Mouse (Mus musculus): ENCODE measurements at regions not wholly inside any gene's neighbourhood (a gene's known extent, or its start where the extent isn't known, plus 50 kb on each side); places are given as distances from the start of the nearest gene placed in this dataset.

DNA sequence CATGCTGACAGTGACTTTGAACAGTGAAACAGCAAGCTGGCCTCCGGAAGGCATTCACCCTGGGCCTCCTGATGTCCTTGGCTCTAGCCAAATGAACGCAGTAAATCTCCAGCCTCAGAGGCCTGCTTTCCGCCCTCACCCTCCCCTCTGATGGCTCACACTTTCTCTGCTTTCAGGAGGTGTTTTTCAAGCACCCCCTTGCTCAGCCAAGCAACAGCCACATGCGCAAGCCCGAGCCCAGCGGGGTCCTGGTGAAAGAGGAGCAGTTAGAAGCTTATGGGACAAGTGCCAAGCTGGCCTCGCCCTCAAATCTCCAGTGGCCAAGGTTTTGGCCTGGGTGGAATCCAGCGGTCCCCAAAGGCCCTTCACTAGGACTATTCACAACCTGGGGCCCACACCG lies 109.6 kb upstream of the Zbtb40 start:
- DNase-seq = no peak

DNA sequence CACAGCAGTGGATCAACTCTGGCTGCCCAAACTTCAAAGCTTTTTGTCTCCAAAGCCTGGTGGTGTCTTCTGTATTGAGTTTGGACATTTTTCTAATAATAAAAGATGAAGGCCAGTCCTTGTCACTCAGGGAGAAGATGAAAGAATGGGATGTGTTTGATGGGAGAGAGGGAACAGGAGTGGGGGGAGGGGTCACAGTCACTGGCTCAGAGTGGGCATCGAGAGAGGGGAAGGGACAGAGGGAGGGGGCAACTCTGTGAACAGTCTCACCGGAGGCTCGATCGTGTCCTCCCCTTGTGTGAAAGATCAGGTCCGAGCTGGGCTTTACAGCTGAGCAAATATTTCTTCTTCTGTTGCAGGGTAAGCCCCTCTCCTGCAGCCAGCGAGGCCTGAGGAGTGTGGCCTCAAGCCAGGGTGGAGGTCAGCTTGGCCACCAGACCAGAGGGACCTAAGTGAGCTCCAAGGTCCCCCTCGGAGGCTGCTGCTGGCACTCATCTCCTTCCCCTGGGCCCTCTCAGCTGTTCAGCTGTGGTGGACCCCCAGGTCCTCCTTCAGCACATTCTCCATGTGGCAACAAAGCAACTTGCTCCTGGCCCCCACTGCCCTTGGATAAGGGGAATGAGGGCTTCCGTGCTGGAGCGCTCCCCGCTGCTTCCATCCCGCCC lies 108.0 kb upstream of the Zbtb40 start:
- no peak for DNase-seq

DNA sequence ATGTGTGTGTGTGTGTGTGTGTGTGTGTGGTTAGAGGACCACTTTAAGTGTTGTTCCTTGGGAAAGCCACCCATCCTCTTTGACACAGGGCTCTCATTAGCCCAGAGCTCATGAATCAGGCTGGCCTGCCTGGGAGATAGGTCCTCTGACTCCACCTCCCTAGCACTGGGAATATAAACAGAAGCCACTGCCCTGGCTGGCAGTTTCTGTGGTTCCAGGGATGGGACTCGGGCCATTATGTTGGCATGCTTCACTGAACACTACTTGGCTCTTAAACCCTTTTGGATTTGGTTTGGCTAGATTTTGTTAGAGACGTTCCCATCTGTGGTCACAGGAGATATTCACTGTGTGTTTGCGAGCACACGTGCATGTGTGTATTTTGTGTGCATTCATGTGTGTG lies 100.2 kb upstream of the Zbtb40 start:
- no peak for DNase-seq

DNA sequence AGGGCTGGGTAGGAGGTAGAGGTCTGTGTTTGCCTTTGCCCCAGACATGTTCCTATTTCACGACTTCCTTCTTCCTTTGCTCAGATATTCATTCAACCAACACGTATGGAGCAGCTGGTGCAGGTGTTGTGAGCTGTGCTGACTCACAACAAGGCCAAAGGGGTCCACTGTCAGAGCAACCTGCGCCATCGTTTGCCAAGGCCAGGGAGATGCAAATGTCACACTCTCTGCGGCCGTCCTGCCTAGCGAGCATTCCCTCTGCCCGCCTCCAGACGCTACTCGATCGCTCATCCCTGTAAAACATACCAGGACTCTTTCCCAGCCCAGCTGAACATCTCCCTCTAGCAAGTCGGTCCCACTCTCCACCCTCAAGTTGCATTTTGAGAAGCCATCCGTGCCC lies 99.2 kb upstream of the Zbtb40 start:
- DNase-seq = no peak

DNA sequence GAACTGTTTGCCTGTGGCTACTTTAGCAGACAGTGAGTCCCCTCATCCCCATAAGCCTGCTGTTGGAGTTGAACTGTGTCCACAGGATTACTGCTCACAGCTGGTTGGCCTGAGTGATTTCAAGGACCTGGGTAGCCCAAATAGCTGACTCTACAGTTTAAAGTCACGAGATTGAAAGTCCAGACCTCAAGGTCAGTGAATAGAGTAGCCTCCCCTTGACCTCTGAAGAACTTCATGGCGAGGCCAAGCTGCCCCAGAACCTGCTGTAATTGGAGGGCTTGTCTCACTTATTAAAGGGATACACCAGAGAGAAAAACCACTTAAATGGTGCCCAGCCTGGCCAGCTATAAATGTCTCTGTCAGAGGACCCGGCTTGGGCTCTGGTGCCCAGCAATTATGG lies 97.7 kb upstream of the Zbtb40 start:
- no peak for DNase-seq

DNA sequence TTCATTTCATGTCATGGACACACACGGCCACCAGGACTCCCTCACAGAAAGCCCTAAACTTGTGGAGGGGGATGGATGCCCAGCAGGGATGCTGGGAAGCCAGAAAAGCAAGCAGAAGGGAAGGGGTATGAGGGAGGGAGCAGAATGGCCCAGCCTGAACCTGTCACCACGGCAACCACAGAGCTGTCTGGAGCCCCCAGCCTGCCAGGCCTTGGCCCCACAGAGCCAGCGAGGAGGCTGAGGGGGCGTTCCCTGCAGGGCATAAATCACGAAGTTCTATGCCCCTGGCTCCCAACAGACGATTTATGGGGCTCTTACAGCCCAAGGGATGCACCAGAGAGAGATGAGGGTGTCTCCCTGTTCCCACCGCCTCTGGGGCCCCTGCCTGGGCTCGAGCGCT lies 93.7 kb upstream of the Zbtb40 start:
- DNase-seq = no peak

DNA sequence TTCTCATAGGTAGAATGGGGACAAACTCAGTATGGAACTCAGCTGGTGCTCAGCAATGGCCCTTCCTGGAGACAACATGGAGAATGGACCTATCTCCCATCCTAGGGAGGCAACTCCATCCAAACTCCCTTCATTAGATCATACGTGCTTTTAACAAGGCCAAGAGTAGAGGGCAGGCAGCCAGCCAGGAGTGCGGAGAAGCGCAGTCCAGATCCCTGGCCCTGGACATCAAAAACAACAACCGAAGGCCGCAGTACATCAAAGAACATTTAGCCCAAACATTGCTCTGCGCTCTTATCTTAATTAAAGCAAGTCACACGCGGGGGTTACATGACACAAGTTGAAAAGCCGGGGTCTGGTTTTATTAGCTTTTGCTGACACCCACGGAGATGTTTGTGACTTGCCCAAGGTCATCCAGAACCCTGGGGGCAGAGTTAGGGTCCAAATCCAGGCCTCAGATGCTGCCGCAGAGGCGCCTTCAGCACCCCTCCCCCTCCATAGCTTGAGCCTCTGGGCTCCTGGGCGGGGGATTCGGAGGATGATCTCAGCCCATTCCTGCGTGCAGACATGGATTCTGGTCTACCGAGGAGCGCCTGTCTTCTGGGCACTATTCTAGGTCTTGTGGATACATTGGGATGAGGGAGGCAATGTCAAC lies 90.6 kb upstream of the Zbtb40 start:
- DNase-seq = no peak

DNA sequence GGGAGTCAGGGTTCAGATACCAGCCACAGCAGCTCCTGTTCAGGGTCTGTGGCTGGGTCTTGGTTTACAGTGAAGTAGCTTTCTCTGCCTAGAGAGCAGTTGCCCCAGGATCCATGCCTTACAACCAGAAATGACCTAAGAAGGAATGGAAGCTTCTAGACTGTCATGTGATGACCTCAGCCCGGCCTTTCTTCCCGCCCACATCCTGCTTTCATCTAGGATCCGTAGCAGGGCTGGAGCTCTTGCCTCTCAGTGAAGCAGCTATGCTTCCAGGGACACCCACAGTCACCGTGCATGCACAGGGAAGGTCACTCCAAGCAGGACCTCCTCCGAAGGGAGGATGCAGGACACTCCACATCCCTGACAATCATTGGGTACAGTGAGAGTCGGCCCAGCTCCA lies 89.5 kb upstream of the Zbtb40 start:
- DNase-seq = no peak

DNA sequence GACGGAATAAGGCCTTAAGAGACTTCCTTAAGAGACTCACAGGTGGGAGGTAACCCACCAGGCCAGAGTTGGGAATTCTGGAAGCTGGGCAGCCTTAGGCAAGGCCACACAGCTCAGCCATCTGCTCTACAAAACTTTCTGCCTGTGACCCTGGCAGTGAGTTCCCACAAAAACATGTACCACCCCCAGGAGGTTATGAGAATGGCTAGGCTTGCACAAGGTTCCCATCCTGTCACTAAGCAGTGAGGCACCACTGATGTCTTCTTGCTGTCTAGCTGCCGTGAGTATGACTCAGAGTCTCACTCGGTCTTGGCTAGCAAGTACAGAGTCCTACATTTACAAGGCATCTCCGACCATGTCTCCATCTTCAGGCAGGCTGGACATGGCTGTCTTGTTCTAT lies 87.7 kb upstream of the Zbtb40 start:
- DNase-seq = no peak

DNA sequence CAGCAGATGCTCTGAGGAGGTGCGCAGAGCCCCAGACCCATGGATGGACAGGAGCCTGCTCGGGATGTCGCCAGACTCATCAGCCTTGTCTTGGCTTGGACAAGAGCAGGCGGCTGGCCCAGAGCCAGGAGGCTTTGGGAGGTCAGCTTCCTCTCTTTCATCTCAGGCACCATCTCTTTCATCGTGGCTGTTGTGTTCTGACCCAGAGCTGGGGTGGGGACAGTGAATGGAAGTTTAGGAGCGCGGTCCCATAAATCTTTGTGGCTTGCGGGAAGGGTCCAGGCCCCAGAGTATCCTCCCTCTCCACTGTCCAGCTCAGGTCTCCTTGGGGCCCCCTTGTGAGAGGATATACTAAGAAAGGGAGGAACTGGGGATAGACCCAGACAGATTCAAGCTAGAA lies 87.2 kb upstream of the Zbtb40 start:
- DNase-seq = peak in 1 of 2 experiments; percentile 11

DNA sequence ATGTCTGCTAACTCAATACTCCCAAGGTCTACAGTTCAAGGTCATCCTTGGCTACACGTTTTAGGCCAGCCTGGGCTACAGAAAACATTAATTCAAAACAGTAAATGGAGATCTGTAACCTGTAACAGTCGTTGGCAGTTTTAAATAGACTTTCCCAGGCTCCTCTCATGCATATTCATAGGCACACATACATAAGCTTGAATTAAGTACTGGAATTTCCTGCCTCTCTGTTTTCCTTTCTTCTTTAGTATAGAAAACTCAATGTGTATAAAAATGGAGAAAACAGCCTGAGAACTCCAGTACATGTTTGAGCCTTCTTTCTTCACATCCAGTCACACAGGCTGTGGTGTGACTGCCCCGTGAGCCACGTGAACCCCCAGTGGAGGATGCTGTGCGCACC lies 86.0 kb upstream of the Zbtb40 start:
- DNase-seq = no peak

DNA sequence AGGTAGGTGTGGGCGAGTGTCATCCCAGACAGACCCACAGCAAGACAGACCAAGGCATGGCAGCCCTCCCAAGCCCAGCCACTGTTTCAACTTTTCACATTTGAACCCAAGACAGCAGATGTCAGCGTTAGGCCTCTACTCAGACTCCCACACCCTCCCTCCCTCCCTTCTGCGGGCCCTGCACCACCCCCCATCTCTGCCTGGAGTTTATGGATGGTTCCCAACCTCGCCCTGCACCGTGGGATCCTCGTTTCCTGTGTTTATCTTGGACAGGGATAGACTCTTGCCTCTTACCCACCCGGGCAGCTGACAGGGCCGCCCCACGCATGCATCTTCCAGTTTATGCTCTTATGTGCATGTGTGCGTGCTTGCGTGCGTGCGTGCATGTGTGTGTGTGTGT lies 85.2 kb upstream of the Zbtb40 start:
- no peak for DNase-seq

DNA sequence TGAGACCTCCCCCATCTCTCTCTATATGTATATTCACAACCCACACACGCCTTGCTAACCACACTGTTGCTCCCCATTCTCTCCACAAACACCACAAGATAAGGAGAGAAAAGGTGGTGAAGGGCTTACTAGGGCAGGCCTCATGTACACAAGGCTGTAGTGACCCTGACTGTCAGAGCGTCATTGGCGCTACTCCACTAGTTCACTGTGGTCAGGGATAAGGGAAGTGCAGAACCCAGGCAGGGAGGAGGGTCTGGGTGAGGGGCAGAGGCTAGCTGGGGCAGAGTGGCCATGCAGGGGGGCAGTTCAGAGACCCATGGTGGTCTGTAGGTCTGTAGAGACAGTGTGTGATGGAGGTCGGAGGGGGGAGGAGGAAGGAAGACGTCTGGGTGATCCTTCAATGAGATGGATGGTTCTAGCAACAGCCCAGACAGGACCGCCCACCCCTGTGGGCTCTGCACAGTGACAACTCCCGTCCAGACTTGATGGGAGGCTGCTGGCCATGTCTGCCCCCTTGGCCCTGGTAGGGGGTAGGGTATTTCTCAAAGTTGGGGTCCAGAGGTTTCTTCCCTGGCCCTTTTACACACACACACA lies 82.1 kb upstream of the Zbtb40 start:
- DNase-seq = no peak

DNA sequence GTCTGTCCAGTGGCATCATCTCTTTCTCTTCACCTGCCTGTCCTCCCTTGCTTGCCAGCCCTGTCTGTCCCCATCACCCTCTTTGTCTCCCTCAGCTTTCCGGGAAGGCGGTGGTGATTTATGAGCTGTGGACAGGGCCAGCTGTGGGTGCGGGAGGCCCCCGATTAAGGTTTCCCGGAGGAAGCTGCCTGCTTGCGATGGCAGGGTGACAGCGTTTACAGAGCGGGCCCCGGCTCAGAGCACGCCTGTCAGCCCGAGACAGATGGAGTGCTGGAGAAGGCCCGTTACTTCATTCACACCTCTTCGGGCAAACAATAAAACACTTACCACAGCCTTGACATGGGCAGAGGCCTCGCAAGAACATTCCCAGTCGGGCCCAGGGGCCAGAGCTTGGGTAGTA lies 79.6 kb upstream of the Zbtb40 start:
- no peak for DNase-seq

DNA sequence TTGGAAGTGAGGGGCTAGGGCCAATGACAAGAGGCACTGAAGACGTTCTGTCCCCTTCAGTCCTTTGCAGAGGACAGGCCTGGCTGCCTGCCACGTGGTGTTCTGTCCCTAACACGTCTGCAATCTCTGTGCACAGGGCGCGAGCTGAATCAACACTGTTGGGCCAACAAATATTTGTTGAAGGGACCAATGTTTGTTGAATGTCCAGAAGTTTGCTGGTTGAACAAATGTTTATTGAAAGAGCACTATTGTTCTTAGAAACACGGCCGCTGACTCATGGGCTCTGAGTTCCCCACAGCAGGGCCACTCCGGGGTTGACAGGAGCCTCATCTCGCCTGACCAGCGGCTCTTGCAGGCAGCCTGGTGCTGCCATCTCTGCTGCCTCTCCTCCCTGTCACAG lies 73.1 kb upstream of the Zbtb40 start:
- no peak for DNase-seq

DNA sequence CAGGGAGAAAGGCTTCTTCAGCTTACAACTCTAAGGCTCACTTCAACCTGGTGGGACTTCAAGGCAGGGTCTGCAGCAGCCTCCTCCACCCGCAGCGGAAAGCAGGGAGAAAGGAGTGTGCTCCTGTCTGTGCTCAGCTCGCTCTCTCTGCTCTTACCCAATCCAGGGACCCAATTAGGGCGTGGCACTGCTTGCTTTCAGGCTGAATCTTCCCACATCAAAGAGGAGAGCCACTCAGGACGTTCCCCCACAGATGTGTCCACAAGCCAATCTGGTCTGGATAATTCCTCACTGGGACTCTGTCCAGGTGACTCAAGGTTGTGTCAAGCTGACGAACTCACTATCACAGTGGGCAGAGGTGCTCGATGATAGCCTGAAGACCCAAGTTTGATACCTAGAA lies 72.0 kb upstream of the Zbtb40 start:
- no peak for DNase-seq

DNA sequence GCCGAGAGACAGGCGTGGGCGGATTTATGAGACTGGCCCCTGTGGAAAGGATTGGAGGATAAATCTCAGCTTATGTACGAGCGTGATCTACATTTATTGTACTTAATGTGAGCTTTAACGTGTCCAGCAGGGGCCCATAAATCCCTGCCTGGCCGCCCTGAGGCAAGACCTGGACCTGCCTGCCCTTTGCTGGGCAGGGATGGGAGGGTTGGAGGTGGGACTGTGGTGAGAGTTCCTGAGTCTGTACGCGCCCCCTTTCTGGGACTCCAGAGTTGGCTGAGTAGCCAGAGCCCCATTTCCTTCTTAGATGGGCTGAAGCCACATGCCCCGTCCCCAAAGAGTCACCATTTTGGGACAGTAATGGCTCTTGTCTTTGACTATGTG lies 69.7 kb upstream of the Zbtb40 start:
- no peak for DNase-seq

DNA sequence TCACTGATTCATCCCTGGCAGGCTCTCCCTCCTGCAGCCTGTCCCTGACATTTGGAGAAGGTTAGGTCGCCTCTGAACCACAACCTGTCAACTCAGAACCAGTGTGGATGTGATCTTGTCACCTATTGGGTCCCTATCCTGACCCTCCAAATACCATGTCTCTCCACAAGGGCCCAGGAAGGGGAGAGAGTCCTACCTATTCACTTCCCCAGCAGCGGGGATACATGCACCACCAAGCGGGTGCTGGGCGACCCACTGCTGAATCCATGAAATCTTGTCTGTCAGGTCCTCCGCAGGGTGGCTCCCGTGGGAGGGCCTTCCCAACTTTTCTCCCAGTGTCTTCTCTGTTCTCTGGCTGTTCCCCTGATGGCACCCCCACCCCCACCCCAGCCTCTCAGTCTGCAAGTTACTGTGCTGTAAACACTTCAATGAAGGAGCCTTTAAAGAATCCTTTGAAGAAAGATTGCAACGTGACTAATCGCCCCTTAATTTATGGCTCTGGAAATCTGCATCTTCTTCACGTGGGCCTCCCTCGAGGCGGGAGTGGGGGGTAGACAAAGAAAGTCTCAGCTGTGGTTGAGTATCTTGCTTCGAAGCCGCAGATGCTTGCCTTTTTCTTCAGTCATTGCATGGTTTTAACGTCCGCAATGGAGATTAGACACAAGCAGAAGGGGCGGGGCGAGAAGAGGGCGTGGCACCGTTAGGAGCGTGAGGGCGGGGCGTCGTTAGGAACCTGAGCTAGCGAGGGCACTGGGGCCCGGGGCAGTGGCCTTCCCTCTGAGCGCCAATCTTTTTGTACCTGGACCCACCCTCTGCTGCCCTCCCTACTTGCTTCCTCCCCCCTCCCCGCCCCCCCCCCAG lies 69.1 kb upstream of the Zbtb40 start:
- DNase-seq = peak; percentile 38 to 55

DNA sequence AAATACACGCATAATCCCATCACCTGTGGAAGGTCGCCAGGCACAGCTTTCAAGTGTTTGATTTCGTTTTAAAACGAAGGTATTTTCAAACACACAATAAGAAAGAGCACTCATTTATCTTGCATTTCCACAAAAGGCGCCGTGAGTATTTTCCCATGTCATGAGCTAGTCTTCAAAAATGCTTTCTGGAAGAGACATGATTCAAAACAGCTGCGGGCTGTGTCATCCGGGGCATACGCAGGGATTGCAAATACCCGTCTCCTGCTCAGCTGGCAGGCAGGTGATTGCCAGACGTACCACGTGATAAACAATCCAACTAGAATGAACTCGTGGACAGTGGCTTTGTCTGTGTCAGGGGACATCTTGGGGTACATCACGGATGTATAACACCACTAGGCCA lies 66.5 kb upstream of the Zbtb40 start:
- DNase-seq = no peak

DNA sequence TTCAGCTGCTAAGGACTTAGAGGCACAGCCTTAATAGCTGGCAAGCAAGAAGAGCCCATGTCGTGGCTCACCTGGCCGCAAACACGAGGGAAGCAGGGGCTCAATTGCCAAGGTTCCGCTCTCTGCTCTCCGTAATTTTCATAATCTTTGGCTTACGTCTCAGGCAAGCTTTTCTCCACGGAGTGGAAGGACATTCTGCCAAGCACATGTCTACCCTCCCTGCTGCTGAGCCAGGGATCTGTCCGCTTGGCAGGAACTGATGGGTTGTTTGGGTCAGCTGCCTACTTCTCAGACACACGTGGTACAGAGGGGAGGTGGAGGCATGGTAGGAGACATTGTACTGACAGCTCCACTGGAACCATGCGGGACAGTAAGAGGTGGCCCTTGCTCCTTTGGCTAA lies 61.7 kb upstream of the Zbtb40 start:
- DNase-seq = no peak

DNA sequence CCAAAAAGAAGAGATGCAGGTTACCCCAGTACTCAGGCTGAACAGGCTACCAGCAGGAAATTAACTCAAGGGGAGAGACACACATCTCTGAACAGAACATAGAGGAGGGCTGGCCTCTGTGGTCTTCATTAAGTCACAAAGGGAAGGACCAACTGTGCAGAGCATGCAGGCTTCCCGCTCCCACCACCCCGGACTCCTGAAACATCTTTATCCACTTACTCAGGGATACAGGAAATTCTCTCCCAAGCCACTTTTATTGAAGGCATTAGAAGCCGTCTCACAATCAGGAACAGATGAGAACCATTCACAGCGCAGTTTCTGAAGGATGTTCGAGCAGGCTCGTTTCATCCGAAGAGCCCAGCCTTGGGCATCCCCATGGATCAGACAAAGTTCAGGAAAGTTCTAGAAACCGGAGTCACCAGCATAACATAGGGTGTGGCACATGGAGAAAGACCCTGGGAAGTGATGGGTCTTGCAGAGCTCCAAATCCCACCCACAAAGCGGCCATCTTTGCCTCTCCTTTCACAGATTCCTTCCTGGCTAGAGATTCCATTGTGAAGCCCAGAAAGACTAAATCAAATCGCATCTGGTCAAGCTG lies 55.9 kb upstream of the Zbtb40 start:
- no peak for DNase-seq

DNA sequence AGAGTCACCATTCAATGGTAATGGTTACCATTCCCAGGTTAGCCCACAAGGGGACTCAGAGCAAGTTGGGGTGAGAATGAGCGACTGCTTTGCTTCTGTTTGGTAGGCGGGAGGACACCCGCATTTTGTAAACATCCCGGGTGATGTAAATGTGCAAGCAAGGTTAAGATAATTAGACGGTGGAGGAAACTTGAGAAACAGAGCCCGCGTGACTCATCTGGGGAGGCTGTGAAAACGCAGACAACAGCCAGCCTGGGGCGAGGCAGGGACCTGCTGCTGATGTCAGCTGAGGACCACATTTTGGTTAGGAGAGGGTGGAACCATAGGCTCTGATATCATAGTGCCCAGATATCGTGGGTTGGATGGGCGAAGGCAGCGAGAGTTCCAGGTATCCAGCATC lies 52.6 kb upstream of the Zbtb40 start:
- DNase-seq = no peak

DNA sequence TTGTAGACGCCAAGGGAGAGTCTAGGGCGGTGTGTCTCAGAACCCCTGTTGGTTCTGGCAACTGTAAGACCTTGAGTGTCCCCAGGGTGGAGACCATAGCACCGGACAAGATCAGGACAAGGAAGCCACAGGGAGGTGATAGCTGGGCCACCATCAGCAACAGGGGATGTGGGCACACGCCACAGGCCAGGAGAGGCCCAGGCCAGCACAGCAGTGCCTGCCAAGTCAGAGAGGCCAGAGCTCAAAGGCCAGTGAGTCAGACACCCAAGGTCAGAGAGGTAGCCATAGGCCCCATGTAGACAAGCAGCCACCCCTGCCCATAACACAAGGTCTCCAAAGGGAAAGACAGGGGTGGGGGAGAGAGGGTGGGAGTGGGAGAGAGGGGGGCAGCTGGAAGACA lies 52.2 kb upstream of the Zbtb40 start:
- DNase-seq = no peak
